Mouse (Mus musculus) forebrain, postnatal 0 days (tissue): ENCODE measurements at regions not wholly inside any gene's neighbourhood (a gene's known extent, or its start where the extent isn't known, plus 50 kb on each side); places are given as distances from the start of the nearest gene placed in this dataset.

Experiments
- ATAC-seq: fragments of 200-750 bp; cut with Nextera tagmentation; 2 replicates; pipeline ENCODE4 v1.8.0; 2017; ENCODE audit warnings: mild to moderate bottlenecking, moderate library complexity
- DNase-seq: peaks from one replicate; pipeline ENCODE4 v3.0.0-alpha.2; 2015
- H3K27ac ChIP-seq: fragments of 300-500 bp; sonication (generic); 2 replicates; pipeline ENCODE4 v1.5.1; 2014; ENCODE audit warnings: low read depth, mild to moderate bottlenecking, antibody characterized with exemption, low read length, moderate library complexity, mixed read lengths
- H3K27me3 ChIP-seq: fragments of 300-500 bp; sonication (generic); 2 replicates; pipeline ENCODE4 v1.6.1; 2014; ENCODE audit warnings: mild to moderate bottlenecking, low read length, mixed read lengths; ENCODE audit not compliant: insufficient read depth
- H3K36me3 ChIP-seq: fragments of 300-500 bp; sonication (generic); 2 replicates; pipeline ENCODE4 v1.6.1; 2014; ENCODE audit warnings: mild to moderate bottlenecking, moderate library complexity; ENCODE audit not compliant: insufficient read depth
- H3K4me1 ChIP-seq: fragments of 300-500 bp; sonication (generic); 2 replicates; pipeline ENCODE4 v1.6.1; 2014; ENCODE audit warnings: antibody characterized with exemption; ENCODE audit not compliant: insufficient read depth
- H3K4me2 ChIP-seq: fragments of 300-500 bp; sonication (generic); 2 replicates; pipeline ENCODE4 v1.6.1; 2014; ENCODE audit warnings: low read depth, mild to moderate bottlenecking, moderate library complexity
- H3K4me3 ChIP-seq: fragments of 300-500 bp; sonication (generic); 2 replicates; pipeline ENCODE4 v1.5.1; 2014; ENCODE audit warnings: low read depth, low read length, mixed read lengths
- H3K9ac ChIP-seq: fragments of 300-500 bp; sonication (generic); 2 replicates; pipeline ENCODE4 v1.6.1; 2014; ENCODE audit warnings: mild to moderate bottlenecking
- H3K9me3 ChIP-seq: fragments of 300-500 bp; sonication (generic); 2 replicates; pipeline ENCODE4 v1.6.1; 2016; ENCODE audit warnings: low read length
- CTCF ChIP-seq: sonication (generic); IDR thresholded peaks from 2 replicates; pipeline ENCODE4 v1.5.1; 2016; ENCODE audit warnings: antibody characterized with exemption, control low read depth, low read depth
- WGBS: fragments of 180-500 bp; shearing (Covaris S2); extraction: QIAGEN DNeasy Blood & Tissue Kit; methylation state at CpG from one replicate; pipeline ENCODE4 v1.1.7; 2014; 5-methylcytosine and 5-hydroxymethylcytosine counted together

DNA sequence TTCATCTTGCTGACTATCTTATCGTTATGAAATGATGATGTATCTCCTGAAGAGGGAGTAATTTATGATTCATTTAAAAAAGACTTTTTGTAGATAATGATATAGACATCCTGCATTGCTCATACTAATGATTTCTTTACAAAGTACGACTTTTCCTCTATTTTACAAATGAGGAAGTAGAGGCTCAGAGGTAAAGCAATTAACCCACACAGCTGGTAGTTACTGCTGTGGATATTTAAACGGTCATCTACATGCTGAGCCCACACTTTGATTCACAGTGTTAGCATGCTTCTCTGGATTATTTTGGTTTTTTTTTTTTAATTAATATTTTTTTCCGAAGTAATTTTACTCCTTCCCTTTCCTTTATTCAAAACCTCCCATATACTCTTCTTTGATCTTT, 348.7 kb upstream of the Galnt5 start:
- Histone ChIP-seq H3K4me2 (no peak overlapping the region), H3K27me3 (no peaks in the 10 kb centered on the region), H3K9me3 (no peaks in the 10 kb centered on the region), H3K9ac (no peak overlapping the region), H3K4me3 (no peak overlapping the region), H3K27ac (no peak overlapping the region), H3K4me1 (no peaks in the 10 kb centered on the region), H3K36me3 (no peaks in the 10 kb centered on the region)
- TF ChIP-seq CTCF = no peak
- ATAC-seq (no peak), DNase-seq (no peak)
- 80% methylated on average over 4 of the region's 4 CpGs for WGBS

- Histone ChIP-seq H3K27ac (no peak overlapping the region), H3K9ac (no peak overlapping the region), H3K27me3 (no peaks in the 10 kb centered on the region), H3K36me3 (no peaks in the 10 kb centered on the region), H3K4me1 (no peaks in the 10 kb centered on the region), H3K9me3 (no peaks in the 10 kb centered on the region), H3K4me2 (no peak overlapping the region), H3K4me3 (no peak overlapping the region)
- TF ChIP-seq CTCF = no peak
- WGBS = 74% methylated on average over 4 of the region's 4 CpGs
- no peak for DNase-seq
- ATAC-seq = peak; percentile 55
Measured at GRCm38 (mm10) chr2:57657409-57657808, 340.3 kb upstream of the Galnt5 start.

GRCm38 (mm10) chr2:57661838-57662237, 335.8 kb upstream of the Galnt5 start:
- Histone ChIP-seq H3K27ac (no peak overlapping the region), H3K27me3 (no peaks in the 10 kb centered on the region), H3K4me3 (no peak overlapping the region), H3K4me2 (no peak overlapping the region), H3K9ac (no peak overlapping the region), H3K36me3 (no peaks in the 10 kb centered on the region), H3K4me1 (no peaks in the 10 kb centered on the region), H3K9me3 (no peaks in the 10 kb centered on the region)
- WGBS = 90% methylated on average over 1 of the region's 1 CpGs
- ATAC-seq (no peak), DNase-seq (no peak)
- no peak for TF ChIP-seq CTCF

- H3K36me3 ChIP-seq = no peaks in the 10 kb centered on the region
- ATAC-seq (no peak), DNase-seq (peak; percentile 9)
- 31% methylated on average over 3 of the region's 3 CpGs for WGBS
- no peak for TF ChIP-seq CTCF
- H3K4me1 ChIP-seq = no peaks in the 10 kb centered on the region
- H3K4me3 ChIP-seq = no peak overlapping the region
- no peaks in the 10 kb centered on the region for H3K9me3 ChIP-seq
- no peak overlapping the region for H3K27ac ChIP-seq
- H3K9ac ChIP-seq = no peak overlapping the region
- H3K4me2 ChIP-seq = no peak overlapping the region
- H3K27me3 ChIP-seq = no peaks in the 10 kb centered on the region
Measured at GRCm38 (mm10) chr2:57672007-57672643, 325.6 kb upstream of the Galnt5 start.

DNA sequence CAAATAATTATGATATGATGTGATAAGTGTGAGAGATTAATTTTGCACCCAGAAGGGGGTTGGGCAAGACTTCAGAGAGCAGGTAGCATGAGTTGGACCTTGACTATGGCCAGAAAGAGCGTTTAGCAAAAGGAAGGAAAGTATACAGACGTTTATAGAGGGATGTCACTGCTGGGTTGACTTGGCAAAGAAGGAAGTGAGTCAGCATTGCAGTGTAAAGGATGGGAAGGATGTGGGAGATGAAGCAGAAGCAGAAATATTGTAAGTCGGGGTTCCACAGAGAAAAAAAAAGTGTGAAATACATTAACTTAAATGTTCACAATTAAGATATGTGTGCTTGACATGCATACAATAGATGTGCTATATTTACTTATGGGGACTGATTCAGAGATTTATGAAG, 307.8 kb upstream of the Galnt5 start:
- H3K36me3 ChIP-seq = no peaks in the 10 kb centered on the region
- H3K27ac ChIP-seq = no peak overlapping the region
- H3K4me2 ChIP-seq = no peak overlapping the region
- DNase-seq (no peak), ATAC-seq (no peak)
- 79% methylated on average over 3 of the region's 3 CpGs for WGBS
- no peaks in the 10 kb centered on the region for H3K9me3 ChIP-seq
- no peak overlapping the region for H3K9ac ChIP-seq
- no peak for TF ChIP-seq CTCF
- H3K4me3 ChIP-seq = no peak overlapping the region
- no peaks in the 10 kb centered on the region for H3K4me1 ChIP-seq
- no peaks in the 10 kb centered on the region for H3K27me3 ChIP-seq

DNA sequence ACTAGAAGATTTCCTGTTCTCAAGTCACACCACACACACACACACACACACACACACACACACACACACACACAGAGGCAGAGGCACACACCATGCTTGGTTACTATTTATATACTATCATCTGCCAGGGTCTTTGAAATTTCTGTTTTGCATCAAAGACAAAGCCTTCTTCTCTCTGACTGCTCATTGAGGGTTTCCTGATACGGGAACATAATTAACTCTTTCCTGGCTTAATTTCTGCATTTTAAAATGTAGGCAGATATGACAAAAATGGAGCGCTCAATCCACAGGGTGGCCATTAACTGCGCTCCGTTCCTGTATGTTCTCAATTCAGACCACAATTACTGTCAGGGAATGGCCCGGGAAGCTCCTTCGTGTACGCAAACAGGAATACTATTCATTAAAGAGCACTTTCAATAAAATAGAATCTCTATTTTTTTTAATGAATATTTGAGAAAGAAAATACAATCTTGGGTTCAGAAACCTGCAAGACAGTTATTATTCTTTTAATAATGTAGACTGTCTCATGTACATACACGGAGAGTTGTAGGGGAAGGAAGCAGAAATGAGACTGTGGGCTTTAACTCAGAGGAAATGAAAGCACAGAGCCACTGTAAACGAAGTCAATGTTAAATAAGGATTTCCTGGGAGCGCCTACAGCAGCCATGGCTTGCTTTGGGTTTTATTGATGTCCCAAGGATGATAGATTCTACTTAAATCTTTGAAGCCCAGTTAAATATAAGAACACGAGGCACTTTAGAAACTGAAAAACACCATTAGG, 300.5 kb upstream of the Galnt5 start:
- DNase-seq (peak; percentile 56), ATAC-seq (peak; percentile 66)
- peak overlapping the region; percentile 36 for H3K4me2 ChIP-seq
- TF ChIP-seq CTCF = no peak
- peak overlapping the region; percentile 2 for H3K4me3 ChIP-seq
- H3K27ac ChIP-seq = no peak overlapping the region
- no peaks in the 10 kb centered on the region for H3K27me3 ChIP-seq
- peaks cover 9% of the 10 kb centered on the region; the same call in 1 of the 2 replicates for H3K4me1 ChIP-seq
- WGBS = 10% methylated on average over 11 of the region's 11 CpGs
- no peaks in the 10 kb centered on the region for H3K36me3 ChIP-seq
- no peak overlapping the region for H3K9ac ChIP-seq
- no peaks in the 10 kb centered on the region for H3K9me3 ChIP-seq

DNA sequence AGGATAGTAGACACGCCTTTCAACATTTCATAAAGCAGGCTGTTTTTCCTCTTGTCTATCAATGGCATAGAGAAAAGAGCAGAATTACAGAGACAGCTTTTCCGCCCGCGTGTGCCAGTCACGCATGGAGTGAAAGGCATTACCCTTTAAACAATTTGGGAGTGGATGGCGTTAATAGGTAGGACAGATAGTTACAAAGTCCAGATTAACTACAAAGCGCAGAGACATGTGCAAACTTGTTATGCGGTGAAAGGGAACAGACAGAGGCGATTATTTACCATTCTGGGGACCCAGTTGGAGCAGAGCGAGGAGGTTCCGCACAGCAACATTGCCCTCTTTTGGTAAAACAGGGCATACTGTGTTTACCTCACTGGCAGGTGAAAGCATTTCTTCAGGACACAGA, 299.0 kb upstream of the Galnt5 start:
- Histone ChIP-seq H3K9me3 (no peaks in the 10 kb centered on the region), H3K4me1 (peaks cover 9% of the 10 kb centered on the region; the same call in 1 of the 2 replicates), H3K4me2 (peak overlapping the region; percentile 63), H3K27me3 (no peaks in the 10 kb centered on the region), H3K4me3 (peak overlapping the region; percentile 40), H3K36me3 (no peaks in the 10 kb centered on the region), H3K9ac (peak overlapping the region; percentile 45), H3K27ac (no peak overlapping the region)
- under 1% methylated on average over 11 of the region's 11 CpGs for WGBS
- DNase-seq = peak; percentile 89
- peak; percentile 92 for ATAC-seq
- TF ChIP-seq CTCF = peak; percentile 87
